Mouse (Mus musculus) testis, adult 2 months (tissue): ENCODE measurements at regions not wholly inside any gene's neighbourhood (a gene's known extent, or its start where the extent isn't known, plus 50 kb on each side); places are given as distances from the start of the nearest gene placed in this dataset.

Experiments used
- CTCF ChIP-seq: fragments of 200-500 bp; IDR thresholded peaks from 2 replicates; pipeline ENCODE4 v1.5.1; 2012; ENCODE audit warnings: low read depth, mild to moderate bottlenecking, inconsistent platforms, low read length, moderate library complexity; ENCODE audit not compliant: control insufficient read depth, insufficient read depth, insufficient replicate concordance
- POLR2A ChIP-seq: fragments of 200-500 bp; IDR thresholded peaks from 2 replicates; pipeline ENCODE4 v1.6.1; 2012; ENCODE audit warnings: low read depth, mild to moderate bottlenecking, inconsistent platforms, low read length, moderate library complexity; ENCODE audit not compliant: control insufficient read depth

DNA sequence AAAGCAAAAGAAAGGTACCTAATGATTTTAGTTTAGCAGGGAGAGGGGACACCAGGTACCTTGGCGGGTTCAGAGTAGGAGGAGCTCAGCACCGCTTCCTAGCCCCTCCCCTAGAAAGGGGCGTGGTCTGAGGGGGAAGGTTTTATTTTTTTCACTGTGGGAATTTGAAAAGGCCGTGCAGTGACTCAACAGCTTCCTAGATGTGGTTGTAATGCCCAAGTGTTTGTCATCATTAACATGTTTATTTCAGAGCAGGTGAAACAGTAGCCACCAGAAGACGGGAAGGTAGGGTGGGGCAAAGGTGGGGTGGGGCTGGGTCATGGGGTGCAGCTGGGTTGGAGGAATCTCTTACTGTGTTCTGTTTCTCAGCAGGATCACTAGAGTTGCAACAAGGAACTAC lies 112.5 kb downstream of the Fgf9 start:
- TF ChIP-seq CTCF = no peak
- TF ChIP-seq POLR2A = no peak
